ENCODE assay signal across 10 mouse cellular contexts in genomic region chr10:61379340-61380040, GRCm38 (mm10). TPM values are rescaled to one million over a fixed set of nuclear protein-coding genes. Genes with fewer than 3 reads are reported as not detected.
DNase-seq lines count a peak whose midpoint lies in the region; ATAC-seq and TF ChIP-seq lines count a peak whose summit lies in the region.
"Had no signal": no experiment of that assay in that cellular context is flagged by ENCODE, and none has a peak within 500 bp of the region (broad histone marks: within the 10 kb centered on the region; RNA-seq: fewer than 3 reads in every experiment).

No protein-coding gene starts in this region.

- no peaks in the 10 kb centered on the region for H3K9me3 ChIP-seq in forebrain, embryonic 12.5 days
- H3K9me3 ChIP-seq in forebrain, embryonic 16.5 days (ENCODE audit: control insufficient read depth, low read length) = no peaks in the 10 kb centered on the region
- no peaks in the 10 kb centered on the region for H3K9me3 ChIP-seq in embryonic facial prominence, embryonic 14.5 days (ENCODE audit: control insufficient read depth, low read length)
- no peaks in the 10 kb centered on the region for H3K9me3 ChIP-seq in midbrain, embryonic 14.5 days (ENCODE audit: control insufficient read depth, low read length)

- peaks cover 40% of the 10 kb centered on the region for H3K4me1 ChIP-seq in forebrain, embryonic 12.5 days
- peaks cover 26% of the 10 kb centered on the region for H3K4me1 ChIP-seq in forebrain, embryonic 16.5 days (replicated peaks; ENCODE audit: control insufficient read depth, insufficient read depth, low read length)
- peaks cover 31% of the 10 kb centered on the region for H3K4me1 ChIP-seq in embryonic facial prominence, embryonic 14.5 days (ENCODE audit: control insufficient read depth, insufficient read depth, low read length)
- H3K4me1 ChIP-seq in midbrain, embryonic 14.5 days (ENCODE audit: control insufficient read depth, insufficient read depth, low read length) = peaks cover 27% of the 10 kb centered on the region

- no peaks in the 10 kb centered on the region for H3K36me3 ChIP-seq in forebrain, embryonic 12.5 days (replicated peaks)
- no peaks in the 10 kb centered on the region for H3K36me3 ChIP-seq in forebrain, embryonic 16.5 days (ENCODE audit: control insufficient read depth, insufficient read depth)
- H3K36me3 ChIP-seq in embryonic facial prominence, embryonic 14.5 days (ENCODE audit: control insufficient read depth, insufficient read depth, low read length) = no peaks in the 10 kb centered on the region
- H3K36me3 ChIP-seq in midbrain, embryonic 14.5 days (ENCODE audit: control insufficient read depth, insufficient read depth, low read length) = no peaks in the 10 kb centered on the region

- WGBS in forebrain, embryonic 12.5 days = 90% methylated on average over 13 of the region's 13 CpGs
- WGBS in forebrain, embryonic 16.5 days = 87% methylated on average over 13 of the region's 13 CpGs
- WGBS in embryonic facial prominence, embryonic 14.5 days = 89% methylated on average over 13 of the region's 13 CpGs
- 83% methylated on average over 13 of the region's 13 CpGs for WGBS in midbrain, embryonic 14.5 days

- H3K27me3 ChIP-seq in forebrain, embryonic 12.5 days = peaks cover 32% of the 10 kb centered on the region
- H3K27me3 ChIP-seq in forebrain, embryonic 16.5 days (replicated peaks; ENCODE audit: control insufficient read depth, insufficient read depth, low read length) = no peaks in the 10 kb centered on the region
- no peaks in the 10 kb centered on the region for H3K27me3 ChIP-seq in embryonic facial prominence, embryonic 14.5 days (replicated peaks; ENCODE audit: control insufficient read depth, insufficient read depth, low read length)
- no peaks in the 10 kb centered on the region for H3K27me3 ChIP-seq in midbrain, embryonic 14.5 days (ENCODE audit: control insufficient read depth, insufficient read depth, low read length)
- H3K27me3 ChIP-seq: Patski had no signal

- no peak for DNase-seq in left cerebral cortex, adult 2 months (ENCODE audit: extremely low spot score in 1 of 2, low spot score in 2 of 2)
- DNase-seq in left cerebral cortex, postnatal 14 days (ENCODE audit: low spot score in 2 of 2) = no peak
- no peak for DNase-seq in embryonic facial prominence, embryonic 14.5 days (ENCODE audit: low spot score)
- DNase-seq in midbrain, embryonic 14.5 days = no peak
- no peak for DNase-seq in thymus, postnatal 4 days
- no peak for DNase-seq in yolk sac, embryonic 10.5 days (ENCODE audit: low spot score)

- intact Hi-C loops in left cerebral cortex, adult 2 months (cut with DNase I) = no loop called here
- intact Hi-C loops in left cerebral cortex, postnatal 14 days (cut with DNase I) = no loop called here

- no peak overlapping the region for H3K4me3 ChIP-seq in forebrain, embryonic 12.5 days (replicated peaks)
- H3K4me3 ChIP-seq in forebrain, embryonic 16.5 days (replicated peaks; ENCODE audit: low read length) = no peak overlapping the region
- H3K4me3 ChIP-seq in left cerebral cortex, adult 2 months = no peak overlapping the region
- no peak overlapping the region for H3K4me3 ChIP-seq in embryonic facial prominence, embryonic 14.5 days (ENCODE audit: low read depth, low read length)
- H3K4me3 ChIP-seq in midbrain, embryonic 14.5 days (replicated peaks; ENCODE audit: low read depth, low read length) = no peak overlapping the region

- ATAC-seq in forebrain, embryonic 12.5 days (ENCODE audit: low FRiP score) = no peak
- ATAC-seq in forebrain, embryonic 16.5 days = no peak
- ATAC-seq in embryonic facial prominence, embryonic 14.5 days (ENCODE audit: low read depth) = no peak
- no peak for ATAC-seq in midbrain, embryonic 14.5 days (ENCODE audit: low FRiP score, low TSS enrichment)
- ATAC-seq: Patski had no signal

- H3K4me2 ChIP-seq in forebrain, embryonic 12.5 days = 0 out of 2 replicates have a peak overlapping the region, but pooled peaks have one; percentile 8
- no peak overlapping the region for H3K4me2 ChIP-seq in forebrain, embryonic 16.5 days (ENCODE audit: low read length)
- H3K4me2 ChIP-seq in embryonic facial prominence, embryonic 14.5 days (ENCODE audit: low read depth, low read length) = peak overlapping the region; percentile 91
- H3K4me2 ChIP-seq in midbrain, embryonic 14.5 days (ENCODE audit: low read length) = peak overlapping the region; percentile 90; the same call in 1 of the 2 replicates

- TF ChIP-seq CTCF in left cerebral cortex, adult 2 months (IDR thresholded peaks at IDR 0.05) = no peak

- no peak overlapping the region; the same call in 1 of the 2 replicates for H3K9ac ChIP-seq in forebrain, embryonic 12.5 days
- no peak overlapping the region for H3K9ac ChIP-seq in forebrain, embryonic 16.5 days (replicated peaks; ENCODE audit: low read depth, low read length)
- peak overlapping the region; percentile 32; the same call in 1 of the 2 replicates for H3K9ac ChIP-seq in embryonic facial prominence, embryonic 14.5 days (ENCODE audit: low read depth, low read length)
- no peak overlapping the region for H3K9ac ChIP-seq in midbrain, embryonic 14.5 days (replicated peaks; ENCODE audit: low read length)

- H3K27ac ChIP-seq in forebrain, embryonic 12.5 days = no peak overlapping the region
- no peak overlapping the region for H3K27ac ChIP-seq in forebrain, embryonic 16.5 days (ENCODE audit: low read length)
- H3K27ac ChIP-seq in left cerebral cortex, adult 2 months = peak overlapping the region; percentile 5; the same call in 1 of the 2 replicates
- H3K27ac ChIP-seq in embryonic facial prominence, embryonic 14.5 days (replicated peaks; ENCODE audit: low read depth, low read length) = peak overlapping the region; percentile 3; the same call in 1 of the 2 replicates
- H3K27ac ChIP-seq in midbrain, embryonic 14.5 days (replicated peaks; ENCODE audit: low read depth, low read length) = no peak overlapping the region

RNA-seq across cellular contexts. Expression of gene Pald1, which starts 3.8 kb away (rescaled TPM):
- polyA plus RNA-seq in forebrain, embryonic 12.5 days (2016; fragmentation: Nextera tagmentation; extraction: Ambion mirVana) = 20.7 and 22.9 TPM in 2 replicates
- 17.1 and 18.0 TPM in 2 replicates for polyA plus RNA-seq in forebrain, embryonic 16.5 days (2015; fragmentation: Nextera tagmentation; extraction: Ambion mirVana)
- total RNA-seq in left cerebral cortex, adult 2 months (2021) = 1 to 10 TPM; 8.1 to 8.3 TPM
- 10 to 100 TPM; 15.0 to 15.1 TPM for total RNA-seq in left cerebral cortex, postnatal 14 days (2021)
- 20.7 and 21.1 TPM in 2 replicates for polyA plus RNA-seq in embryonic facial prominence, embryonic 14.5 days (2014; fragmentation: Nextera tagmentation; extraction: Ambion mirVana)
- 16.5 and 18.7 TPM in 2 replicates for polyA plus RNA-seq in midbrain, embryonic 14.5 days (2014; fragmentation: Nextera tagmentation; extraction: Ambion mirVana)

RNA-seq across cellular contexts. Expression of gene Nodal, which starts 38.3 kb away (rescaled TPM):
- polyA plus RNA-seq in forebrain, embryonic 12.5 days (2016; fragmentation: Nextera tagmentation; extraction: Ambion mirVana) = 0.15 TPM in 1 of 2 replicates, not detected in the other
- polyA plus RNA-seq in forebrain, embryonic 16.5 days (2015; fragmentation: Nextera tagmentation; extraction: Ambion mirVana) = 0.10 and 0.15 TPM in 2 replicates
- total RNA-seq in left cerebral cortex, adult 2 months (2021) = not detected
- total RNA-seq in left cerebral cortex, postnatal 14 days (2021) = under 1 TPM; 0.25 to 0.33 TPM
- polyA plus RNA-seq in embryonic facial prominence, embryonic 14.5 days (2014; fragmentation: Nextera tagmentation; extraction: Ambion mirVana) = 0.10 and 0.13 TPM in 2 replicates
- polyA plus RNA-seq in midbrain, embryonic 14.5 days (2014; fragmentation: Nextera tagmentation; extraction: Ambion mirVana) = not detected in 2 replicates
- total RNA-seq: gastrocnemius, postnatal 25 days had no signal
- polyA plus RNA-seq: Patski had no signal

Comparison
In these comparisons a context has a peak if more than half of its experiments do, and no peak if none do; other contexts are left out.
1. H3K27ac ChIP-seq: peak in left cerebral cortex, adult 2 months (single experiment) and embryonic facial prominence, embryonic 14.5 days (single experiment); none in forebrain, embryonic 12.5 days (single experiment), forebrain, embryonic 16.5 days (single experiment) and midbrain, embryonic 14.5 days (single experiment).